Mouse (Mus musculus): ENCODE results near the gene Fkbp15.

Gene Fkbp15

DNA sequence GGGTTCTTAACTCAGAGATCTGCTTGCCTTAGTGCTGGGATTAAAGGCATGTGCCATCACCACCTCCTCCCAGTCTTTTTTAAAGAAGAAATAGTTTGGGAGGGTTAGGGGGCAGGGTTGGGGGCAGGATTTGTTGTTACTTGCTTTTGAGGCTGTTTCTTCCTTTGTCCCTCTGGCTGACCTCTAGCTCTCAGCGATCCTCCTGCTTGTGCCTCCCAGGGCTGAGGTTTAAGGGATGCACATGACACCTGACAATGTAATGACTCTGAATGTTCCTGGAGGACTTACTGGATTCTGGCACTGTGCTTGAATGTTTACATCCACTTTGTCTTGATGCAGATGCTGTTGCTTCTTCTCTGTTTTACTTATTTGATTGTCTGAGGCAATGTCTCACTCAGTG is 12.1 kb upstream of the Fkbp15 start:
- no peak for DNase-seq

DNA sequence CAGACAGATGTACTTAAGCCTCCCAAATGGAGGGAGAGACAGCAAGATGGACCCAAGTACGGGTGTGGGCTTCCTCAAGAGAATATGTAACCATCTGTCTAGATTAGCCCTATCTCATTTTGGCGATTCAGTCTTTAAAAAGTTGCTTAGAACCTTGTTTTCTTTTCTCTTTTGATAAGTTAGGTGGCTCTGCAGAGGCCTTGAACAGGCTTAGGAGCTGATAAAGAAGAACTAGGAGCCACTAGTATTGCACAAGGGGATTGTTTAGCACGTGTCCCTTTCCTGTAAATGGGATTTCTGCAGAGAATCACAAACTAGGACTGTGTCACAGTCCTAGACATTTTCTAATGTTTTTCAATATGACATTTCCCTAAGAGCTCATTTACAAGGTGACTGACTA is 8.7 kb upstream of the Fkbp15 start:
- no peak for DNase-seq

DNA sequence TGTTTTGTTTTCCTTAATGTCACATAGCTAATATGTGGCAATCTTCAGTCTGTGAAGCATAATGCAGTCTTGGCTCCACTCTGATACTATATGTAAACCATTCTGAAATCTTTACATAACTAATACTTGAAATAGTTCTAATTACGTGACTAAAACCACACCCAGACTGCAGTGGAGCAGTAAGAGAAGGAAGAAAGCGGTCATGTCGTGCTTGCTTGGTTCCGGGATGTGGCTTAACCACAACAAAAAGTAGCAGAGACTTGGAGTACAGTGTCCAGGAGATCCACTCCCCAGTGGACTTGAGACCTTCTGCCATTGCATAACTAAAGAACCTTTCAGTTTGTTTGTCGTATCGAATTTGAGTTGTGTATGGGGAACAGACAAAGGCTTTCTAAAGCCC is 7.2 kb upstream of the Fkbp15 start:
- no peak for DNase-seq

DNA sequence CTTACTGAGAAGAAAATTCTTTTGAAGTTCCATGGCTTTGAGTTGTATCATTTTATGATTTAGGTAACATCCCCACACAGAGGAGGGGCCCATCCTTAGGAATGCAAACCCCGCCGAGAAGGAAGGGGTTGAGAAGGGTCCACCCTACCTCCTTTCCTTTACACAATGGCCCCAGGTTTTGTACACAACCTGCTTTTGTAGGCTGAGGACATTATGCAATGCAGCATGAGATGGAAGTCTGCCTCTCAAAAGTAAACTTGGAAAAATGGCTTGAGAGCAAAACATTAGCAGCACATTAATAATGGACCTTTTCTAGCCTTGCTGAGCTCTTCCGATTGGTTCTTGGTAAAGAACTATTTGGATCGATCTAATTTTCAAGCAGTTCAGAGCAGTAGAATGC is 5.9 kb upstream of the Fkbp15 start:
- no peak for DNase-seq

DNA sequence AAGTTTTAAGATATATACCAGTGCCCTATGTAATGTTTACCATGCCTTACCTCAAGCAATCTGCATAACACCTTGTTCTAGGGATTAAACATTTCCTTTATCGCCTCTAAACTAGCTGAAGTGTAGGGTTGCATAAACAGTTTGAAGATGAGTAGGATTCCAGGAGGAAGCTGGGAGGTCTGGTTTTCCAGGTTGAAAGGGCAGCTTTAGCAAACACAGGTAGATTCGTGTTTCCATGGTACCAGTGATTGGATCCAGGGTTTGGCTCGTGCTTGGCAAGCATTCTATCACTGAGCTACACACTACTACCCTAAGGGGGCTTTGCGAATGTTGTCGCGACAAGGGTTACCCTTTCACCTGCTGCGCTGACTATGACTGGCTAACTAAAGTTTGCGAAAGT is 4.0 kb upstream of the Fkbp15 start:
- no peak for DNase-seq

DNA sequence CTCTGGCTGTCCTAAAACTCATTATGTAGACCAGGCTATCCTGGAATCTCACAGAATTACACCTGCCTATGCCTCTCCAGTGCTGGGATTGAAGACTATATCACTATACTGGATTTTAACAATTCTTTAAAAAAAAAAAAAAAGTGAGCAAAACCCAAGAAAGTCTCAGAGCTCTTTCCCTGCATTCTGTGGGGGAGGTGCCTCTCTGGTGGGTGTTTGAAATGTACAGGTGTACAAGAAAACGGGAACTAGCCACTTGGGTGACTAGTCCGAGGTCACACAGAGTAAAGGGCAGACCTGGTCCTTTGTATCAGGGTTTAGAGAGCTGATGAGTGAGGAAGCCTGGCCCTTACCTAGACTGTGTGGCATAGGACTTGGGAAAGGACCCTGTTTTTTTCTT is 2.1 kb upstream of the Fkbp15 start:
- no peak for DNase-seq

DNA sequence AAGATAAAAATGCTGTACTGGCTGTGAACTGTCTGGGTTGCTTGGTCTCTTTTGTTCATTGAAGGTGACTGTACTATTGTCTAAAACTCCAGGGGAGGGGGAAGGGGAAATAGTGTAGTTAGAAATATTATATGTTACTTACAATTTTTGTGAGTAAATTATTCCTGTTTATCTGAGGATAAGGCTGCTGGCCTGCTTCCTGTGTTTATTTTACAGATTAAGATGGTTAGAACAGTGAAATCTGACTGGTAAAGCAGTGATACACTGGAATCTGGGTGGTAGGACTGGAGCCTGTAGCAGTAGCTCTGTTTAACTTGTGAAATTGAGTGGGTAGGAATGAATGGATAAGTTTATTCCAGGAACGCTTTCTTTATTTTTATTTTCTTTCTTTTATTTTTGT is 1.6 kb upstream of the Fkbp15 start:
- DNase-seq: no peak

DNA sequence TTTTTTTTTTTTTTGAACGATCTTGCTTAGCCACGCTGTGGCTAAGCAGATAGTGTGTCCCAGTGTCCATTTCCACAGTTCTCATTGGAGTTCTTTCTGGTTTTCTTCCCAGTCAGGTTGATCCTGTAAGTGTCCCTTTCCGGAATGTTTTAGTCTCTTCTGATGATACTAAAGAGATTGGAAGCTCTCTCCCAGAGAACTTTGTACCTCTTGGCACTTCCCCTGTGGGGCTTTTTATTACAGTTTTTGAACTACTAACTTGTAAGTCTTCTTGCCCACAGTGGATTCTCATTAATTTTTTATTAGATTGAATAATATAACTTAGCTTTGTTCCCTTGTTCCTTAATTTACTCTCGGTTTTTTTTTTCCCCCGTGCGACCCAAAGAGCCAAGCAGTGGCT is 1.2 kb upstream of the Fkbp15 start:
- no peak for DNase-seq

DNA sequence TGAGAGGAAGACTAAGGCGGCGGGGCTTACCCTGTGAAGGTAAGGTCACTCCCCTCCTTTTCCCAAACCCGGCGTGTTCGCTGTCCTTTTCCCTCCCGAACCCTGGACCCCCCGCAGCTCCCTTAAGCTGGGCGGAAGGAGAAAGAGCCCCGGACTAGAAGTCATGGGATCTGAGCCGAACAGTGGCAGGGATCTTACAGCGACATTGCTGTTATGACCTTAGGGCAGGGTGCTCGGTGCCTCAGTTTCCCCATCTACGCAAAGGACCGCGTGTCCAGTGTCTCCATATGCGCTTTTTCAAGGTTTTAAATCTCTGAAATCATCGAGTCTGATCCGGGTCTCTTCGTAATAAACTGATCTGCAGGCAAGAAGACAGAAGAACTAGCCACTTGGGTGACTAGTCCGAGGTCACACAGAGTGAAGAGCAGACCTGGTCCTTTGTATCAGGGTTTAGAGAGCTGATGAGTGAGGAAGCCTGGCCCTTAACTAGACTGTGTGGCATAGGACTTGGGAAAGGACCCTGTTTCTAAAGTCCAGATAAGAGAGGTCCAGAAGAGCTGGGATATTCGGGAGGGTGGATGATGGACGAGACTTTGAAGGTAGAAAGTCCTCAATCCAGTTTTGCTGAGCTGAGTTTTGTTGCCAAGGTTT is 582 bp upstream of the Fkbp15 start:
- DNase-seq: no peak

DNA sequence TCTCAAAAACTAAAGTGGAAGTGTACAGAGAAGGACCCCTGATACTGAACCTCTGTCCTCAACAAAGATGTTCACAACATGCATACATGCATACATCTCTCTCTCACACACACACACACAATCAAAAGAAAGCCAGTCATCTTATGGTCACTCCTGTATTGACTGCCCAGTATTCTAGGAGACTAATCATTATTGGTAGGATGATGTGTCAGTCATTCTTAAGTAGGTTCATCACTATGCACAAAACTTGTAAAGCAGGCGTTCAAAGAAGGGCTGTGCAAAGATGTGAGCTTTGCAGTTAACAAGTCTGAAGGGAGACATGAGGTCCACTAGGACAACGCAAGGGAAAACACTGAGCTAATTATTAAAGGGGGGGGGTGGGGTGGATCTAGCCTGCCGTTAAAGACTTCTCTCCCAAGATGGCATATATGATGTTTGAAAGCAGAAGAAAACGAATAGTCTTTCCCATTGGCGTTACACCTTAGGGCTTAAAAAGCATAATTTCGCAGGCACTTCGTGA is 1.0 kb downstream of the Fkbp15 start:
- DNase-seq: no peak

DNA sequence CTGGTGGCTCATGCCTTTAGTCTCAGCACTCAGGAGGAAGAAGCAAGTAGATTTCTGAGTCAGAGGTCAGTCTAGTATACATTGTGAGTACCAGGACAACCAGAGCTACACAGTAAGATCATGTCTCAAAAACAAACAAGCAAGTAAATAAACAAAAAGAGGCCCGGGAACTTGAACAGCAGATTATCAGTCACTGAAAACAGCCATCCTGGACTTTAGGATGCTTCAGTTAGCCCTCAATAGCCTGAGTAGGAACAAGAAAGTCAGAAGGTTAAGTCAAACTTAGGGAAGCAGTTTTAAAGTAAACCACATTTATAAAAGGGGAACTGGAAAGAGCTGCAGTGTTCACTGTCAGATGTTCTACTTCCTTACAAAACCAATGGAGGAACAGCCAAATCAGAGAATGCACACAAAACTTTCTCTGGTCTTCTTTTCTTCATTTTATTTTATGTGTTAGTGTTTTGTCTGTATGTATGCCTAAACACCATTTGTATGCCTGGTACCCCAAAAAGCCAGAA is 2.7 kb downstream of the Fkbp15 start:
- DNase-seq: no peak

DNA sequence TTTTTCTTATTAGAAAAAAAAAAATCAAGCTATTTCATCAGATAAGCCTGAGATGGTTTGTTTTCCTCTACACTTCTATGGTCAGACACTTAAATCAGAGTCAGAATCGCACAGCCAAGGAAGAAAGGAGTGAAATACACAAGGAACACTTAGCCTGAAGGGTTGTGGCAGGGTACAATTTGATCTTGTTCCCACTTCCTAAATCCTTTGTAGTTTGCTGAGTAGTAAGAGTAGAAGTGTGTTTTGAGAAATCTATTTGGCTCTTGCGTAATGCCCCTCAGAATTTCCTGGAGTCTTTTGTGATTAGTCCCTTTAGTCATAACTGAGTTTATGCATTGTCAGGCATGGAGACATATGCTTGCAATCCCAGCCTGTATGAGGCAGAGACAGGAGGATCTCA is 11.0 kb downstream of the Fkbp15 start:
- DNase-seq: no peak

DNA sequence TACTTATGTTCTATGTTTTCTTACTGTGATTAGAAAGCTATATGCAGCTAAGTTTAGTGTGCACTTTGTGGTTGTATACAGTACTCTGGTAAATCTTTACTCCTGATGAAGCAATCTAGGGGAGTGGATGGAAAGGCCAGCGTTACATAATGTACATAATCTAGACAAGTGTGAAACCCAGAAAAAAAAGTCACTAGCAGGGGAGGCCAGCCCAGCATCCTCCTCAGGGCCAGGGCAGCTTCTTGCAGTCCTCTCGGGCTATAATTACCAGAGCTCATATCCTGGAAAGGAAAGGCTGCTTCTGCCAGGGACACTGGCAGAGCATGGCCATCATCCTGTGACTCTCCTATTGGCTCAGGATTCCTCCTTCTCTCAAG is 12.0 kb downstream of the Fkbp15 start:
- no peak for DNase-seq

DNA sequence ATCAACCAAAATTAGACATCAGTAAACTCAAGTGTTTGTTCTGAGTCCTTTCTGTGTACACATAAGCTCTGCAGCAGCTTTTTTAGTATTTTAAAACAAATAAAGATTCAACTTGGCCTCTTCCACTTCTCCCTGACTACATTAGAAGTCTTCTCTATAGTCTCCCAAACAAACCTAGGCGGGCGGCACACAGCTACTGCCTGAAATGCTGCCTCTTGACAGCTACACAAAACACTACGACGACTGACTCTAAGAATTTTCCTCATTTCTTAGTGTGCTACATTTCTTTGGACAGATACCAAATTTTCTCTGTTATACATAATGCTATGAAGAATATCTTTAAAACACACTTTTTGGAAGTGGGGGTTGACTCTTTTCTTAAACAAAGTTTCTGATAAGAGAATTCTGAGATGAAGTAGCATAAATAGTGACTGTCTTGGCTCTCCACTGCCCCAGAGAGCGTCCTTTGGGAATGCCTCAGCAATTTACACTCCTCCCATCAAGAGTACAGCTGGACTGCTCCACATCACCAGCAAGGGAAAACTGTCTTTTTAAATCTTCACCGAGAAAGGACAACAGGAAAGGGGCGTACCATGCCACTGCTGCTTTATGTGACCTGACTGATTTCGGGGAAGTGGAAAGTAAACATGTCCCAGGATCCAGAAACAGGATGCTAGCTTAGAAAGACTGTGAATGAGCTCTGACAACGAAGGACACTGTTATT is 12.6 kb downstream of the Fkbp15 start:
- no peak for DNase-seq

DNA sequence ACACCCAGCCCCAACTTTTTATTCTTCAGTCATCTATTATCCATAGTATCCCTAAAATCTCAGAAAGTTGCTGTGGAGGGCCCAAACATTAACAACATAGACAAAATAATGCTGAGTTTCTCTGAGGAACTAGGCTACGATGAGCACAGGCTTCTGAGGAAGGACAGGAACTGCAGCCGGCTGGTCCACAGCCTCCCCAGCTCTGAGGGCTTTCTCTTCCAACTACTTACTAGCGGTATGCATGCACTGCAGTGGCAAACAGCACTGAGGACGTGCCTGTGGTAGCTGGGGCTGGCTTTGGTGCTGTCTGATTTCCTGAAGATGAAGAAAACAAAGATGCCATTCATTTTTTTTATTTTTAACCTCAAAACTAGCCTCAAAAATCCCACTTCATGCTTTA is 14.5 kb downstream of the Fkbp15 start:
- no peak for DNase-seq

DNA sequence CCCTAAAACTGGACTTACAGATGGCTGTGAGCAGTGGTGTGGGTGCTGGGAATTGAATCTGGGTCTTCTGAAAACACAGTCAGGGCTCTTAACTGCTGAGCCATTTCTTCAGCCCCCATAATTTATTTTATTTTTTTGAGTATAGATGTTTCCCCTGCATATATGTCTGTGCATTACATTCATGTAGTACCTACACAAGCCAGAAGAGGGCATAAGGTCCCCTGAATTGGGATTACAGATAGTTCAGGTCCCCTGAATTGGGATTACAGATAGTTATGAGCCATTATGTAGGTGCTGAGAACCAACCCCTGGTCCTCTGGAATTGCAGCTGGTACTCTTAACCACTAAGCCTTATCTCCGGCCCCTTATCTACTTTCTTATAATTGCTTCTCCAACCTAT is 16.3 kb downstream of the Fkbp15 start:
- no peak for DNase-seq

DNA sequence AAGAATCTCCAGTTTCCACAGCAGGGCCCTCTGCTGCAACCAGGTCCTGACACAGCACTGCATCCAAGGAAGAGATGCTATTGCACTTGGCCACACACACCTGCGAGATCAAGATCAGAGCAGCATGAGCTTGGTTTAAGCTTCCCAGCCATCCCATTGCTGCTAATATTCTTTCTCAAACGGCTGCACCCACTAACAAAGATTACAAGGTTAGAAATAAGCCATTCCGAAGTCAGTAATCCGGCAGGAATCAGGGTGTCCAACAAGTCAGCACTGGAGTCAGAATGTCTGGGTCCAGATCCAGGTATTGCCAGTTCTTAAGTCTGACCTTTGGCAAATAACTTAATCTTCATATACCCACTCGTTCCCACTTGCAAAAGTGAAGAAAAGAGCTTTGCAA is 21.8 kb downstream of the Fkbp15 start:
- DNase-seq: no peak

DNA sequence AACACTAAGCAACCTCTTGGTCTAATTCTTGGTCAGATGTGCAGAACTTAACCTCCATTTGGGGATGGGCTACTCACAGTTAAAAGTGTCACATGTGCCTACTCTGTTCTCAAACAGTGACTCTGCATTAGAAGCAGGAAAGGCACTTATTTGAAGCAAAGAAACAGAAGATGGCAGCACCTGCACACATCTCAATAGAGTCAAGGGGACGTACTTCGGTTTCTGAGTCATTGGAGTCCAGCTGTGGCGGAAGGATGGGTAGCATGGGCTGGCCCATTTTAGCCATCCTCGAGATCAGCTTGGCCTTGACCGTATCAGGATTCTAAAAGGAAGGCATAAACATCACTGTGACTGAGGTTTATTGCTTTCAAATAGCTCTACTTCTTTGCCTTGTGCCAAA is 28.4 kb downstream of the Fkbp15 start:
- DNase-seq: no peak

DNA sequence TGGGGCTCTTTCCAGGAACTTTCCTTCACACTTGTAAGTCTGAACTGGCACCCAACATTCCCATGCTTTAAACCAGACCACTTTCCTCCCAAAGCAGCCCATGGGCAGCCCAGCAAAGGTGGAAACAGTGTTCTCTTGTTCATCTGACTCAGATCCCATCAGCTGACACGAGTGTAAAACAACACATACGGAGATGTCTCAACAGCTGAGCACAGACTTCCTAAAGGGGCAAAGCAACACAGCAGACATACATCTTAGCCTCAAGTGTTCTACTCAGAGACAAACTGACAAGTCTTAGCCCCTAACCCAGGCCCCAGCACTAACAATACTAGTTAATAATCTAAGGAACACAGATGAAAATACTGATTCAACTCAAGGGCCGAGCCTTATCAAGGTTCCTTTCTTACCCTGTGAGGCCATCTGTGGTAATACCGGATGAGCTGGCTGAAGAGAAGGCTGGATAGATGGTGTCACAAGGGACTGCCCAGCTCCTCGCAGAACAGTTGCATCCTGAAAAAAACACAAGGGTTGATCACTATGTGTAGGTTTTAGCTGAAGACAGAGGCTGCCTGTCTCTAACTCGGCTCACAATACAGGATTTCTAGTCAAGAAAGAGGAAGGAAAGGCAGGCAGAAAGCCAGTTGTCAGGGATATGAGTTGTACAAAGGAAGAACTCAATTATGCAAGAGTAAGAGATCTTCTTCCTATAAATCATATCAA is 31.2 kb downstream of the Fkbp15 start:
- DNase-seq: no peak

DNA sequence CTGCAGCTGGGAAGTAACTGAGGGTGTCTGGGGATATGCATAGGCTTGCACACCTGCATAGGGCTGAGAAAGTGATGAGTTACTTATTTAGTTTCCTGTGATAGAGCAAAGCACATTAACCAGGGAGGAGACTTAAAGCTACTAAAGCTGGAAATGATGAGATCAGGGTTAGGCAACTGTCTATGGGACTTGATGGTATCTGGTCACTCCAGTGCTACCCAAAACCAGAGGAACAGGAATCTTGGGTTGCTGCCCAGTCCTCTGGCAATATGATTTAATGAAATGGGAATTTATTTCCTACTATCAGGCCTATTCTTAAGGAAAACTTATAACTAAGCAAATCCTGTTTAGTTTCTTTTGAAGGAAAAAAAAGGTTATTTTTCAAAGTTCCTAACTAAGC is 34.2 kb downstream of the Fkbp15 start:
- no peak for DNase-seq

DNA sequence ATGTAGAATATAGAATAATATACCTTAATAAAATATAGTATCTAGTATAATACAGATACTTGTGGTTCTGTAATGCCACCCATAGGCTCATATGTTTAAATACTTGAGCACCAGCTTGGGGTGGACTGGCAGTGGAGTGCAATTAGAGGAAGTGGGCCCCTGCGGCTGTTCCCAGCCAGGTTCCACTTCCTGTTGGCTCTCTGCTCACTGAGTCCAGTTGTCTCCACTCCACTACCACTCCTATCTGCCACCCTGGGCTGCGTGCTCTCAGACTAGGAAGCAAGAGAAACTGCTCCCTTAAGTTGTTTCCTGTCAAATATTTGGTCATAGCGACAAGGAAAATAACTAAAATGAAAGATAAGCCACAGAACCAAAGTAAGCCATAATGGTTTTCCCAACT is 37.7 kb downstream of the Fkbp15 start:
- DNase-seq: no peak

DNA sequence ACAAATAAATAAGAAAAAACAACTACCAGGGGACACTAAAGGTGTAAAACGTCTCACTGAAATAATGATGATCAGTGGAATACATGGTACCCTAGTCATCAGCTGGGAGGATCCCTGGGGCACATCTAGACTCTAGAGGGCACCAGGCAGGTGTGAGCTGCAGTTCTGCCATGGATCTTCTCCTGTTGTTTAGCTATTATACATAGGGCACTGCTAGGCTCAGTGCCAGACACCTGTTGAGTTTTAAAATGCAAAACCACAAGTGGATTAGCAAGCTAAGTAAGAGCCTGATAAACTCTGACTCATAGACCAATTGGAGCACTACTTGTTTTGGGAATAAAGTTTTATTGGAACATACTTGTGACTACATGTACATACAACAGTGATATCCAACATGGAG is 42.1 kb downstream of the Fkbp15 start:
- no peak for DNase-seq

DNA sequence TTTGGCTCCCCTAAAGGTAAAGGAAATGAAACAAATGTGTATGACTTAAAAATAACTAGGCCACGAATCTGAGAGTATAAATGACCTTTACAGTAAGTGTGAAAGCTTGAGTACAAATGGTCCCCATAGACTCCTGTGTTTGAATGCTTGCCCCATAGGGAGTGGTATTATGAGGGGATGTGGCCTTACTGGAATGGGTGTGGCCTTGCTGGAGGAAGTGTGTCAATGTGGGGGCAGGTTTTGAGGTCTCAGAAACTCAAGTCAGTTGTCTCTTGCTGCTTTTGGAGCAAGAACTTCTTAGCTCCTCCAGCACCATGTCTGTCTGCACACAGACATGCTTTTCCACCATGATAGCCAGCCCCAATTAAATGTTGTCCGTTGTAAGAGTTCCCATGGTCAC is 43.9 kb downstream of the Fkbp15 start:
- no peak for DNase-seq

DNA sequence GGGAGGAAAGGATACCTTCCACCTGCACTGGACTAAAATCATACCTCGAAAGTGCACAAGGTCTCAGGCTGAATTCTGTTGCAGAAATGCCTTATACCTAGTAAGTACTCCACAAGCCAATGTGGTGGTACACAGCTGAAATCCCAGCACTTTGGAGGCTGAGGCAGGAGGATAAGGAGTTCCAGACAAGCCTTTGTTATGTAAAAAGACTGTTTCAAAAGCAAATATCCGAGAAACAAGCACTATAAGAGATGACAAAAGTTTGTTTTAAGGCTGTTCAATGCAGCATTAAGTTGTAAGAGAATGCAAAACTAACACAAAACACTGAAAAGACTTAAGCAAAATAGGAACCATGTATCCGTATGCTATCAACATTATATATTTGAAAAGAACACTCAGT is 45.8 kb downstream of the Fkbp15 start:
- DNase-seq: no peak

Measured in right cerebral cortex, postnatal 25 days (tissue).